Mouse (Mus musculus) small intestine, adult 10 weeks (tissue): ENCODE measurements around the gene Trip4. TPM values are rescaled to one million over a fixed set of nuclear protein-coding genes. Genes with fewer than 3 reads are reported as not detected.

Experiments used
- polyA plus RNA-seq: library from polyadenylated mRNA; stranded (reverse); fragments of 350-450 nt; fragmentation: Illumina TruSeq; extraction: RNeasy Lipid Tissue Mini Kit (QIAGEN cat#74804); gene quantifications from one replicate; pipeline ENCODE4 v1.2.3, GENCODE M21; 2014; ENCODE audit warnings: low replicate concordance

Gene Trip4
- 44.6 TPM for polyA plus RNA-seq

DNA sequence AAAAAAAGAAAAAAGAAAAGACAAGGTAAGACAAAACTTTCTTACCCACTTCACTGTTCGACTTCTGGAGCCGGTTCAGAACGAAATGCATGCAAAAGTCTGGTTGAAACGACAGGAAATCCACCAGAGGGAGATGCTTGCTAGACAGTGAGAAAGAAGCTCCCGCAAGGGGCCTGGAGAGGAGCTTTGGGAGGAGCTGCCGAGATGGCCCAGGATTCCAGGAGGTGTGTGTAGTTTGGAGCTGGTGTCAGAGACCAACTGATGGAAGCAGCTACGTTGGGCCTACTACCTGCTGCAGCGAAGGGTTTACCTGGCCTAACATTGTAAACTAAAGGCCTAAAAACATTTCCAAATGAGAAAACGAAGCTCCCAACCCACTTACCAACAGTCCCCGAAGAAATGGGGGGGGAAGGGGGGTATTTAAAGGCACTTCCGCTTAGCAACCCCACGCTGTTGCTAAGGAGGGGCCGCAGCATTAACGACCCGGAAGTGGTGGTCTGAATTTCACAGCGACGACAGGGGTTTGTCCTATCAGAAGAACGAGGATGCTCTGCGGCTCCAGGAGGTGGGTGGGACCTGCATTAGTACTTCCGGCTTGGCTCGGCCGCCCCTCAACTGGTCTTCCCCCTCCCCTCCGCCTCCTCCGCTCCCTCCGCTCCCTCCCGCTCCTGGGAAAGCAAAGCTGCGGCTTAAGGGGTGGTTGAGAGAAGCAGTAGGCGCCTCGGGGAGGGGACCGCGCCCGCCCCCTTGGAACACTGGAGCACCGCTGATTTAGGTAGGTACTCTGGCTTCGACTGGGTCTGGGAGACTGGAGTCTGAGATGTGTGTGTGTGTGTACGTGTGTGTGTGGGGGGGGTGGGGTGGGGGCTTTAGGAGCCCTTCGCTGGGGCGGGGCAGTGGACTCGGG is at the start of gene Trip4, which contains the start of gene Csnk1g1:
Trip4 (minus strand) TSS at position 401 of the 907 bp plus-strand sequence.
Csnk1g1 (plus strand) TSS at position 531 of the 907 bp plus-strand sequence.

DNA sequence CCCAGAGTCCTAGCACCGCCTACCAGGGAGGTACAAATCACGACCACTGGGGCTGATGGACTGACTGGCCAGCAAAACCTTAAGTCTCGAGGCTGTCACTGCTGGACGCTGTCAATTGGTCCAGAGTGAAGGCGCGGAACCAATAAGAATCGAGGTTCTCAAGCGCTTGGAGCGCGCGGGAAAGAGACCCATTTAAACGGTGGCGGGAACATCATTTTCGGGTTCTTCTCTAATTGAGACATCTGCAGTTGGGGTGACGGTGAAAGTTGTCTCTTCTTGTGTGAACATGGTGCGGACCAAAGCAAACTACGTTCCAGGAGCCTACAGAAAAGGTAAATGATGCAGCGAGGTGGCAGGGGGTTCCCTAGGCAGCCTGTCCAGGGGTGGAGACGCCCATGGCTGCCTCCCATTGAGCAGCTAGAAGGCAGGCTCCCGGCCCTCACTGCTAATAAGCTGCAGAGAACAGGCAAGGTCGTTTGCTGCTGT is 18.4 kb downstream of the Trip4 start, which contains the start of gene Pclaf:
Pclaf (plus strand) TSS at position 95 of the 486 bp plus-strand sequence.

DNA sequence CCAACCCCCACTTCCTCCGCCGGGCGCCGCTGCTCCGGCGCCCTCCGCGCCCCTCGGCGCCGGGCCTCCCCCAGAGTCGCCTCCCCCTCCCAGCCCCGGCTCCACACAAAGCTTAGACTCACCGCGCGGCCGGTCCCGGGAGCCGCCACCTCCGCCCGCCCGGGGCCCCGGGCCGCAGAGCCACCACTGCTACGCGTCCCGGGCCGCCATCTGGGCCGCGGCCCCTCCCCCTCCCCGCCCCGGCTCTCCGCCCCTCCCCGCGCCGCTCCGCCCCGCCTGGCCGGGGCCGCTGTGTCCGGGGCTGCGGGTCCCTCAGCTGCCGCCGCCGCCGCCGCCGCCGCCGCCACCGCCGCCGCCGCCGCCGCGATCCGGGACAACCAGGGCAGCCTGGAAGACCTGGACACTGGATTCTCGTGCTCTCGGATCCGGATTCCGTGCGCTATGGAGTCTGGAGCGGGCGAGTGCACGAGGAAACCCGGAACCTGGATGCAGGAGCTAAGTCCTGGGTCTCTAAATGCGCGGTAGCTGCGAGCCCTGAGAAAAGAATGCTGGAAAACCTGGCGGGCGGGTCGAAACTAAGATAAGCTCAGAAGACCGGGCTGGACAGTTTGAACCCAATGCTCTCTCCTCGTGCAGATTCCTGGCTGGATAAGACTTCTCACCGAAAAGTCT is 81.1 kb downstream of the Trip4 start, which contains the start of gene Zfp609:
Zfp609 (minus strand) TSS at position 221 of the 672 bp plus-strand sequence.

Other genes starting within 250 kb of the Trip4 start
- gene Oaz2, start 240.8 kb downstream of the Trip4 start, polyA plus RNA-seq, result 20.5 TPM
- gene Zfp609, start 81.2 kb downstream of the Trip4 start, polyA plus RNA-seq, result 5.8 TPM
- 62.6 TPM for gene Pclaf, start 18.6 kb downstream of the Trip4 start, polyA plus RNA-seq
- gene Csnk1g1, start 130 bp upstream of the Trip4 start, polyA plus RNA-seq, result 35.6 TPM
- gene Ppib, start 151.4 kb upstream of the Trip4 start, polyA plus RNA-seq, result 172 TPM
- gene Snx22, start 160.9 kb upstream of the Trip4 start, polyA plus RNA-seq, result not detected
- gene Snx1, start 217.8 kb upstream of the Trip4 start, polyA plus RNA-seq, result 87.4 TPM
- gene Ciao2a, start 217.8 kb upstream of the Trip4 start, polyA plus RNA-seq, result 191 TPM
- gene Dapk2, start 249.4 kb upstream of the Trip4 start, polyA plus RNA-seq, result 9.5 TPM